Mouse (Mus musculus): ENCODE measurements around the gene Serp2.

DNA sequence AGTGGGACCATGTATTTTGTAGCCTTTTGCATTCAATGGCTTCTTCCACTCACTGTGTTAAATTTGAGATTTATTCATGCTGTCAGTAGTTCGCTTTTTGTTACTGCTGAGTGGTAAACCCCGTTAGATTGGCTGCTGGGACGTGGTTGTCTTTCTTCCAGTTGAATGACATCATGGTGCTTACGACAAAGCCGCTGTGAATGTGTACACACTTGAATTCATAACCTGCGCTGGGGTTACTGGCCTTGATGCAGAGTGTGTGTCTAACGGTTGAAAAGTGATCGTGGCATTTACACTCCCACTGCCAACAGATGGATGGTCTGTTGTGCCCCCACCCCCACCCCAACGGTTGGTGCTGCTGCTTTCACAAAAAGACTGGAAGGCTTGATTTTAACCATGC lies 59.5 kb downstream of the Serp2 start:
- TF ChIP-seq CTCF (IDR thresholded peaks at IDR 0.05; ENCODE audit: insufficient read depth, low read length) (no peak), POLR2A (IDR thresholded peaks at IDR 0.05; ENCODE audit: borderline replicate concordance, extremely low read depth, low read depth, low read length) (no peak)
